Mouse (Mus musculus): ENCODE measurements at regions not wholly inside any gene's neighbourhood (a gene's known extent, or its start where the extent isn't known, plus 50 kb on each side); places are given as distances from the start of the nearest gene placed in this dataset.
A peak's percentile ranks its signal among the peaks of the same experiment; 100 is the strongest.

DNA sequence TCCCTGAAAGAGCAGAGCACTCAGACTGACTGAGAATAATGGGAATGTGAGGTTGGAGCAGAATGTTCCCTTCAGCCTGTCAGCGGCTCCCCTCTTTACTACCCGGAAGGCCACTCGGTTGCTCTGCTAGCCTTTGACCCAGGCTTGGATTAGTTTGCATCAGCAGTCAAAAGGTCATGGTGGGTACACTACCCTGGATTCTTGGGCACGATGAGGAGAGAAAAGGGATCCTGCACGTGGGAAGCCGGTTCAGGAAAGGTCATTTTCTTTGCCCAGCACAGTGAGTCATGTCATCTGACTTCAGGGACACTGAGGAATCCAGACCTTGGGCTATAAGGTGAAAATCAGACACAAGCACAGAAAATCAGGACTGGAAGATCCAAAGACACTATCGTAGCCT is 443.3 kb downstream of the Rps24 start:
- DNase-seq (ENCODE audit: low spot score in 2 of 2), result no peak

DNA sequence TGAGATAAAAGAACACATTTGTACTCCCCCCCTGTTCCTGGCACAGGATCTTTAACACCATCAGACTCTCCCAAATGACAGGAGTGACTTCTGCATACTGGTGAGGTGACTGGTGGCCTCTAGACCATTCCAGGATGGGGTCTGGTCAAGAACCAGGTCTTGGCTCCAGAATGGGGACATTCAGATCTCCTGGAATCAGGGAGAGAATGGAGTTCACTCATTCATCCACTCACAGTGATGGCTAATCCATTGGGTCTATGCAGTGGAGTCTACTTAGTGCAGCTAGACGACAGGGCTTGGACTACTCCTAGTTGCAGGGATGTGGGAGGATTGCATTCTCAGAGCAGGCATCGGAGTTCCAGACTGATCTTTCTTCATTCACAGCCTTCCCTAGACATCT is 451.0 kb downstream of the Rps24 start:
- DNase-seq (ENCODE audit: low spot score in 2 of 2), result no peak

DNA sequence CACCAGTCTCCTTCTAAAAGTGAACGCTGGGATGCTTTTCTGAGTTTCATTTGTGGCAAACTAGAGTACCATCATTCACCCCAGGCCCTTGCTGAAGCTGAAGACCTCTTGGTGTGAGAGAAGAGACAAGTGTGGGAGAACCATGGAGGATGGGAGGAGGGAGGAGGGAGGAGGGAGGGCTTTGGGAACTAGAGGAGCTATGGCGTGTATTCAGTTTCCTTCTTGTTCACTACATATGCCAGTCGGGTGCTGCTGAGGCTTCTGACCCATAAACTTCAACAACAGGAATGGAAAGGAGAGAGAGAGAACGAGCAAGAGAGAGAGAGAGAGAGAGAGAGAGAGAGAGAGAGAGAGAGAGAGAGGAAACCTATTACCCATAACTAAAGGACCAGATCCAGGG is 452.1 kb downstream of the Rps24 start:
- no peak for DNase-seq (ENCODE audit: low spot score in 2 of 2)

DNA sequence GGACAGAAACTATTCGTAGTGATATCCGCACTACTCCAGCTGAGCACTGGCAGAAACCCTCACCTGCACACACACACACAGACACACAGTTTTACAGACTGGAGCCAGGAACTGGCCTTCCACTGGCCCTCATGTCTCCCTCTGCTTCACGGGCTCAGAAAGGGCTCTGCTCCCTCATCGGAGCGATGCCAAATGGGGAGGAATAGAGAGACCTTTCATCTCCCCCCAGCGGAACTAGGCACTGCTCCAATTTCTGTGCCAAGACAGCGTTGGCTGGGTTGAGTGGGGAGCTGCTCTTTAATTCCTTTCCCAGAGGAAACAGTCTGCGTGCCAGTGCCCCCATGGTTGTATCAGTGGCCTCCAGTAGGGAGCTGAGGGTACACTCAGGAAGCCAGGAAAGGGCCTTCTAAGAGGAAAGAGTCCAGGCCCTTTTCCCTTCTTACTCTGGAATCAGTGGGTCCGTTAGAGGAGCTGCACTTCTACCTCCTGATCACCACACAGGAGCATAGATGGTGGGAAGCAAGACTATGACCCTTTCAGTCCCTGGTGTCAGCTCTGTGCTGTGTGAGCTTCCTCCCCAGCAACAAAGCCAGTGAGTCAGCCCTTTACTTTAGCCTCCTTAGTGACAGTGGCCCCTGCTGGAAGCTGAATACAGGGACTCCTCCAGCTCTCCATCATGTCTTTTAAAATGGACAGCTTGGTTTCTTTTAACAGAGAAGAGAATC is 452.7 kb downstream of the Rps24 start:
- peak; percentile 55 to 59 for DNase-seq (ENCODE audit: low spot score in 2 of 2)

DNA sequence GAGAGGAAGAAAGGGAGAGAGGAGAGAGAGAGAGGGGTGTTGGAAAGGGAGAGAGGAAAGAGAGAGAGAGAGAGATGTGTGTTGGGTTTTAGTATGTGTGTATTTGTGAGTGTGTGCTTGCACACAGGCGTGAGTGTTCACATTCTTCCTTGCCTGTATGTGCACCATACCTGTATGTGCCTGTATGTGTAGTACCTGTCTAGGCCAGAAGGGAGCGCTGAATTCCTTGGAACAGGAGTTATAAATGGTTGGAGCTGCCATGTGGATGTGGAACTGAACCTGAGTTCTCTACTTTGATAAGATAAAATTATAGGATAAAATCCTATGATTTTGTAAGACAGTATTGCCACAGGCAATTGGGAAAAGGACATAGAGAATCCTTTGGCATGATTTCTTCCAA is 458.8 kb downstream of the Rps24 start:
- no peak for DNase-seq (ENCODE audit: low spot score in 2 of 2)

DNA sequence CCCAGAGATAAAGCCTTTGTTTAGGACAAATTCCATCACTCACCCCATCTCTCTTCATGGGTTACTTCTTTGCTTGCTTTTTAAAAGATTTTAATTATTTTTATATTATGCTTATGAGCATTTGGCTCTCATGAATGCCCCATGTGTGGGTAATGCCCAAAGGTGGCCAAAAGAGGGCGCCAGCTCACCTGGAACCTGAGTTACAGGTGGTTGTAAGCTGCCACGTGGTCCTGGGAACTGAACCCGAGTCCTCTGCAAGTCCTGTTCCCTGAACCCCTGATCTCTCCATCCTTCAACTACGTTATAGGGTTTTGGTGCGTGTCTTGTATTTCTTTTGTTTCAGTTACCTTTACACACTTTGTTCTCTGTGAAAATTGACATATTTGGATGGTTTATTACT is 460.2 kb downstream of the Rps24 start:
- no peak for DNase-seq (ENCODE audit: low spot score in 2 of 2)

DNA sequence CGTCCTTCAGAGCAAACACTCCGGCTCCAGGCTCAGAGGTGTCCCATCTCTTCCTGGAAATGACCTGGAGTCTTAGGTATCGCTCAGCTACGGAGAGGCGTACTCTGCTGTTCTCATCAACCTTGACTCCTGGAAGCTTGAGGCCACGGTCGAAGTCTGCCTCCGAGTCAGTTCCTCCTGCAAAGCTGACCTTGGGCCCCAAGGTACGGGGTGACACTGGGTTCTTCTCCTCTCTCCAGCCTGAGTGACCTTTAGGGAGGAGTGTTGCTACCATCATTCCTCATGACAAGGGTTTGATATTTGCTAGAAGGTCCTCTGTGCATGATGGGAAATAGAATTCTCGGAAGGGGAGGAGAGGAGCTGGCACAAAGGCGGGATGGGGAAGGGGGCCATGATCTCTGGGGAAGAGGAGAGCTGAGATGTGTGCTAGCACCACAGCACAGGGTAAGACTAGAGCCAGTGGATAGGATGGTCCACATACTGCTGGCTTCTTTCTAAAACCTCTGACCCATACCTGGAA is 469.0 kb downstream of the Rps24 start:
- no peak for DNase-seq (ENCODE audit: low spot score in 2 of 2)

DNA sequence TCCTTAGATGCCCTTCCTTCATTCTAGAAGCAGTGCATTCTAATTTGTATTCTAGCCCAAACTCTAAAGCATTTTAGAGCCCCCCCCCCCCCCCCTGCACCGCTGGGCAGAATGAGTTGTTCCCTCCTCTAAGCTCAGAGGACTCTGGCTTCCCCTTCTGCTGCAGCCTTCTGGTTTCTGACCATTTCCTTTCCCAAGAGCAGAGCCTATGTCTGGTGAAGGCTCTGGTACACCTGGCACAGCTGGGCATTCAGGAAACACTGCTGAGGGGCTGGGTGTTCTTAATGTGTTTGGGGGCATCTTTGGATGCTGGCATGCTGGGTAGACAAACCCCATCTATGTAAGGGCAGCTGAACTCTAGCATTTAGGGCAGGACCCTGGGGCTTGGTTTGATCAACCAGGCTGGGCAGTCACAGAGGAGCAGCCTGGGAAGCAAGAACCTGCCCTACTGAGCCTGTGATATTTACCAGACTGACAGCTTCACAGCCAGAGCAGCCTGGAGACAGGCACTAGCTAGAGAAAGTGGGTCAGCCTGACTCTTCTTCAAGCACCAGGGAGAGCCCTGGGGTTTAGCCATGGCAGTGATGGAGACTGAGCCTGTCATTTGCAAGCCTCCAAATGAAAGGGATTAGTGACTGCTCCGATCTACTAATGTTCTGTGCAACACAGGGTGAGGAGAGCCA is 469.7 kb downstream of the Rps24 start:
- no peak for DNase-seq (ENCODE audit: low spot score in 2 of 2)

DNA sequence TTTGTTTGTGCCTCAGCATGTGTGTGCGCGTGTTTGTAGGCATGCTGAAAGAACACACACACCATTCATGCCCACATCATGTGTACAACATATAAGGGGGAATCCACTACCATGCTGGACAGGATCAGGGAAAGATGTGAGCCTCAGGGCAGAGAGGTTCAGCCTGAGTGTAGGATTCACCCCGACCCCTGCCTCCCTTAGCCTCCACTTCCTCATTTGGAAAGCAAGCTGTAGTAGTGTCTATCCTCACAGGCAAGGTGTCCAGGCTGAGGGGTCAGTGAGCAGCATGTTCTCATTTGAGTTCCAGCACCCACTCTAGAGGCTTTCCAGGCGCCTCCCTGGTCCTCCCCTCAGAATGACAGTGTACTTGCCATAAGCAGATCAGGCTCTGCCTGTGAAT is 470.5 kb downstream of the Rps24 start:
- no peak for DNase-seq (ENCODE audit: low spot score in 2 of 2)

DNA sequence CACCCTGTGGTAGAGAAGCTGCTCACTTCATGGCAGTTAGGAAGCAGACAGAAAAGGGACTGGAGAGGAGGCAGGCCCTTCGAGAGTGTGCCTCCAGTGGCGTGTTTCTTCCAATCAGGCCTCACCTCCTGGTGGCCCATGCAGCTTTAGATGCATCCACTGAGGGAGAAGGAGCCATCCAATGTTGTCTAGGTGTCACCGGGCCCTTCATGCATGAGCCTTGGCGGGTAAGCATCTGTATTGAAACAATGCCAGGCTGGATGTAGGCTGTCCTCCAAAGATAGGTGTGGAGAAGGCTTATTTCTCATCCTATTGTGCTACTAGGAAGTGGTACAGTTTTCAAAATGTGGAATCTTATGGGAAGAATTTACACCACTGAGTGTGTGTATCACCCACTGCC is 471.9 kb downstream of the Rps24 start:
- no peak for DNase-seq (ENCODE audit: low spot score in 2 of 2)

DNA sequence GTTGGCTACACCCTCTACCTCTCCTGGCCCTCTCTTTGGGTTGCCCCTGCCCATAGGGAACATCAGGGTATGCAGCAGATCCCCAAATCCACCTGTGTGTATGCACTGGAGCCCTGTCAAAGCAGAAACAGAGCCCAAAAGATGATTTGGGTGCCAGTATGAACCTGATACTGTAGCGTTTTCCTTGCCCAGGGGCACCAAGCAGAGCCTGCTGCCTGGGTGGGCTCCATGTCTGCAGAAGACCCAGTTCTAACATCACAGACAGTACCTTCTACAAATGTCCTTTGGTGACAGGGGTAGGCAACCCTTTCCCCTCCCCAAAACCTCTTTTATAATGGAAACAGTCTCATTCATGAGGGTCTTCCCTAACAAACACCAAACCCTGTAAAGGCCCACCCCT is 472.5 kb downstream of the Rps24 start:
- no peak for DNase-seq (ENCODE audit: low spot score in 2 of 2)

DNA sequence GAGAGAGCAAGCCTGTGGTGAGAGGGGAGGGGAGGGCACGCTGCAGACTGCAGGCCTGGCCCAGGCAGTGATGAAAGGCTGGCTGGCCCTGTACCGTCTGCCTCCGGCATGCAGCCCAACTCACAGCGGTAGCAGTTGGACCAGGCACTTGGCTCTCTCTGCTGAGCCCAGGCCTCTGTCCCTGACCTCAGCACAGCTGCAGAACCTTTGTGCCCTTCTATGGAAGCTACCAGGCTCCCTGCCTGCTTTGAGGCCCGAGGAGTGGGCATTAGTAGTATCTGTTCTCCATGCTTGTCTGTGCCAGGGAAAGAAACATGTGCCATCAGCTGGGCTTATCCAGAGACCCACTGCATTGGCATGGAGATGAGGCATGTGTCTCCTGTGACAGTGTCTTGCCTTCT is 473.2 kb downstream of the Rps24 start:
- DNase-seq (ENCODE audit: low spot score in 2 of 2), result peak; percentile 26 to 36

DNA sequence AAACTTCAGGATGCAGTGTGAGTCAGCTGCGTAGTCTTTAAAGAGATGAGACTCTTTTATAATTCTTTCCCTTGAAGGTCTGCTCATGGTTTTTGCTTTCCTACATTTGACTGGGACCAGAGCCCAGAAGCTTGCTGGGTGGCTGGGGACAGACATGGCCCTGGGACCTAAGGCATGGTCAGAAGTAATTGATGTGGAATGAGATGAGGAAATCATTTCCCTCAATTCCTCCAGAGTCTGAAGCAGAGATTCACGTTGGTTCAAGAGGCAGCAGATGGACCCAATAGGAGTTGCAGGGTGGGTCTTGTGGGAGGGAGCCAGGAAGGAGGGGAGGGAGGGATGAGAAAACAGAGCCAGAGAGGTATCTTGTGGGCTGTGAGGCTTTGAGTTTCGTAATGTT is 473.9 kb downstream of the Rps24 start:
- no peak for DNase-seq (ENCODE audit: low spot score in 2 of 2)

DNA sequence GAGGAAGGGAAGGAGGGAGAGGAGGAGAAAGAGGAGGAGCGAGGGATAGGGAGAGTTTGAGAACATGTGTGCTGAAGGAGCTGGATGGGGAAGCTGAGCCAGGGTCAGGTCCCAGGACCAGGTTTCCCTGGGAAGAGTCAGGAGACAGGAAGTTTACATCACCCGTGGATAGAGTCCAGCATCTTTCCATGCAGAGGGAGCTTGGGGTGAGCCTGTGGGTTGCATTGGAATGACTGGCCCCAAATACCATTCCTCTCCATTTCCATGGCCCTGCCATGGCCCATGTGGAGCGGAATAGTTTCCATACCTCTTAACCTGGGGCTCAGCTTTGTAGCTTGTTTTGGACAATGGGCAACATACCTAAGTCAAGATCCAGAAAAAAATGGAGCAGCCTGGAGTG is 474.8 kb downstream of the Rps24 start:
- DNase-seq (ENCODE audit: low spot score in 2 of 2), result no peak

DNA sequence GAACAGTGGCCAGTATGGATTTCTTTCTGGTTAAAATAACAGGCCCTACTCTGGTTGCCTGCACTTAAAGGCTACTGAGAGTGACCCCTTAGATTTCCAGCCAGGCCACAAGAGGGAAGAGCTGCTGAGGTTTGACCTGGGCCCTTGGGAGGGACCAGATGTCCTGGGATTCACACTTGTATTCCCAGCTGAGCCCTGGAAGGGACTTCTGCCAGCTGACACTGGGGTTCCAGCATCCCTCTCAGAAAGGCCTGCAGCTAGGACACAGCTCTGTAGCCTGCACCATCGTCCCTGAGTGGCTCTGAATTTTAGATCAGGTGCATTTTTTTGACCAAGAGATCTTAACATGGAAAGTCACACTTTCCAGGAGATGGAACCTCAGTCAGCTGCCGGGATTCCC is 482.7 kb downstream of the Rps24 start:
- no peak for DNase-seq (ENCODE audit: low spot score in 2 of 2)

DNA sequence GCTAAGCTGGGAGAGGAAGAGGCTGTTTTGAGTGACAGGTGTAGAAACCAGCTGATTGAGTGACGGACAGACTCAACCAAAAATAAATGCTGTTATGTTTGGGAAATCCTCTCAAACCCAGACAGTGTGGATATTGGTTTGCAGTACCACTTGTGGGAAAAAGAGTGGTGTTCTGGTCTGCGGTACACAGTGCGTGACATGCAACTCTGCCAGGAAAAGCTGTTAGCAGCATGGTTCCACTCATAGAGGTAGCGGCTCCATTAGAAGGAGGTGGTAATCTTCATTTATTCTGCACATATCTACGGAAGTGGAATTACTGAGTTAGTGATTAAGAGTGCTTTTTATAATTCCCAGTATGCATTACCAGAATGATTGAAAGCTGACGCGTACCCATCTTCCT is 485.4 kb downstream of the Rps24 start:
- no peak for DNase-seq (ENCODE audit: low spot score in 2 of 2)

DNA sequence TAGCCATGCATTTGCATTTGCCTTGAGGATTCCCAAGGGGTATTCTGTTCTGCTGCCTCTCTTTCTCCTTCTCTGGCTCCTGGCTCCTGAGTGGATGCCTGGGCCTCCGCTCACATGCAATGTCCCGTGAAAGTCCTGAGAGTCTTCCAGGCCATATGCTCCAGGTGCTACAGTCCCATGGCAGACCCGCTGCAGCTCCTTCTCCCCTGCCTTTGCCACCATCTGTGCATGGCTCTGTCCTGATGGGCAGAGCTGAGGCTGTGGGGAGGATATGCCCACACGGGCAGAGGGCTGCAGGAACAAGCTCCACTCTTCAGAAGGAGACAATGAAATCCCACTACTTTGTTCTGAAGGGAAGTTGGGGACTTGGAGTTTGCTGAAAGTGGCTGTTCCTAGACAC is 485.9 kb upstream of the Zmiz1 start:
- no peak for DNase-seq (ENCODE audit: low spot score in 2 of 2)

DNA sequence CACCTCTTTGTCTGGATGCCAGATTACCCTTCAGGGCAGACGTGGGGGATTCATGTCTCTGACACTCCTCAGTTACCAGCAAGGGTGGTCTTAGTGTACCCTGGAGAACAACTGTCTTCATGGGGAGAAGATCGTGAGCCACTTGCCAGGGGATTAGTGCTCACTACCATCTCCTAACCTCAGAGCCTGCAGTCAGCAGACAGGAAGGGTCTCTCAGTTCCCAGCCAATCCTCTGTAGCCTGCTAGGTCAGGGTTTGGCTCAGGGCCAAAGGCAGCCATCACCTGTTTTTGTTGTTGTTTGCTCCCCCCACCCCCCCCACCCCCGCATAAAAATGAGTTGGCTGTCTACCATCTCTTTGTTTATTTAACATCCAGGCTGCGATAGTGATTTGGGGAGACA is 485.4 kb upstream of the Zmiz1 start:
- no peak for DNase-seq (ENCODE audit: low spot score in 2 of 2)

DNA sequence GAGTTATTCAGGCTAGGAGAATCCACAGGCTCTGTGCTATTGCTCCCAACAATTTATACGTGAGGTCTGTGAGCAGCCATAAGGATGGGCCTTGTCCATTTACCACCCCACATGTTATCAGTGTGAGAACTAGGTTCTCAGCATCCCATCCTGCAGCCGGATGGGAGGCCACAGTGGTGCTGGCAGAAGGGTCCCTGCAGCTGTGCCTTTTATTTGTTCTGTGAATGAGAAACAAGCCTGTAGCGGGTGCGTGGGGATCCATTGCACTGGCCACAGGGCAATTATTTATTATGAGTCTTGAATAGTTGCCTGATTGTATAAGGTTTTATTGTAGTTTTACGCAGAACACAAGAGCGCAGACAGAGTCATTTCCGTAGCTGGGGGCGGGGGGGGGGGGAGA is 476.5 kb upstream of the Zmiz1 start:
- DNase-seq (ENCODE audit: low spot score in 2 of 2), result no peak

DNA sequence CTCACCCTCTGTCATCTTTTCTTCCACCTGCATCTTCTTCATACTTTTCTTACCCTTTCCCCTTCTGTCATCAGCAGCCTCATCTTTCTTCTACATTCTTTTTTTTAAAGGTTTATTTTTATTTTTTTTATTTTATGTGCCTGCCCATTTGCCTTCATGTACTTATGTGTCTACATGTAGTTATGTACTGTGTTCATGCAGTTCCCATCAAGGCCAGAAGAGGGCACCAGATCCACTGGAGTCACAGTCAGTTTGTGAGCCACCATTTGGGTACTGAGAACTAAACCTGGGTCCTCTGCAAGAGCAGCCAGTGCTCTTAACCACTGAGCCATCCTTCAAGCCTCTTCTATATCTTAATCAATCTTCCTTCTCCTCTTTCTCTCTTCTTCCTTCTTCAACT is 475.7 kb upstream of the Zmiz1 start:
- no peak for DNase-seq (ENCODE audit: low spot score in 2 of 2)

DNA sequence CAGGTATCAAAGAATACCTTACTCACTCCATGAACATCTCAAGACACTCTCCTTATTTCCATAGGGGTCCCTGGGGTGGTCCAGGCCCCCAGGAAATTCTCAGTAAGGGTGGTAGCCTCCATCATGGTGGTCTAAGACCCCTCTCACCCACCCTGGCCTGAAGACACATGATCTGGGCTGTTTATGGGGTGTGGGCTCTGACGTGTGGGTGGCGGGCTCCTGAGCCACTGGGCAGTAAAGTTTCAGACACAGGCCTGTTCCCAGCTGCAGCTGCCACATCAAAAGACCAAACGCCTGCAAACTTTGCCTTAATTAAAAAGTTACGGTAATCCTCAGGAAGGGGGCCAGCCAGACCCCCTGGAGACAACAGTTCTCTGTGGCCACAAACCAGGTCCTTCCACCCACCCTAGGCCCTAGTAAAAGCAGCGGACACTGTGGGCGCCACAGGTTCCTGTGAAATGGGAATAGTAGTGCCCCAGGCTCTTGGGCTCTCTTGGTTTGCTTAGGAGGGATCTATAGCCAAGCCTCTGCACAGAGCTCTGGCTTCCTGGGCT is 473.1 kb upstream of the Zmiz1 start:
- no peak for DNase-seq (ENCODE audit: low spot score in 2 of 2)

DNA sequence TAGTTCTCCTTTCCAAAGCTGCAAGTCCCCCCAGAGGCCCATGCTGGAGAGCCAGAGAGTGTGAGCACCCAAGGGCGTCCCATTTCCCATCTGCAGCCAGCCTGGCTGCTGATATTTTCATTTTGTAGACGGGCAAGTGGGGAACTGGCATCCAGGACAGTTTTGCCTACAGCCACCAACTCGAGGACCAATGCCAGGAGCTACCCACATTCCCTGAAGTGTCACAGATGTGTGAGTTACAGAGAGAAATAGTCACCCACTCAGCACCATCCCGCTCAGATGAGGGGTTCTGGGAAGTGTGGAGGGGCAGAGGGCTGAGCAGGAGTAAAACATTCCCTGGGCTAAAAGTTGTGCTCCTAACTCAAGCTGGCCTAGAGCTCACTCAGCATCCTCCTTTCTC is 472.6 kb upstream of the Zmiz1 start:
- peak; percentile 58 to 63 for DNase-seq (ENCODE audit: low spot score in 2 of 2)

All from left cerebral cortex, adult 18-20 months (tissue).